Mouse (Mus musculus) neural tube, embryonic 11.5 days (tissue): ENCODE data around the gene Rimbp2. TPM values are rescaled to one million over a fixed set of nuclear protein-coding genes. Genes with fewer than 3 reads are reported as not detected.
A peak's percentile ranks its signal among the peaks of the same experiment; 100 is the strongest.
"Not testable (repeated sequence)": the region's sequence is repeated elsewhere in the genome, so short reads cannot be mapped to it uniquely, and the experiment has no call there.

Experiments
- ATAC-seq: fragments of 200-750 bp; cut with Nextera tagmentation; 2 replicates; pipeline ENCODE4 v1.8.0; 2017; ENCODE audit warnings: moderate number of reproducible peaks, mild to moderate bottlenecking, moderate TSS enrichment, moderate library complexity; ENCODE audit not compliant: insufficient read depth, low FRiP score, low TSS enrichment
- DNase-seq: peaks from one replicate; pipeline ENCODE4 v3.0.0-alpha.2; 2015; ENCODE audit warnings: low spot score
- H3K27ac ChIP-seq: fragments of 300-500 bp; sonication (generic); 2 replicates; pipeline ENCODE4 v1.5.1; 2014; ENCODE audit warnings: low read depth, mild to moderate bottlenecking, low read length
- H3K27me3 ChIP-seq: fragments of 300-500 bp; sonication (generic); 2 replicates; pipeline ENCODE4 v1.6.1; 2014; ENCODE audit warnings: mild to moderate bottlenecking, low read length, mixed read lengths; ENCODE audit not compliant: control insufficient read depth, insufficient read depth
- H3K36me3 ChIP-seq: fragments of 300-500 bp; sonication (generic); 2 replicates; pipeline ENCODE4 v1.6.1; 2014; ENCODE audit warnings: mild to moderate bottlenecking, low read length, moderate library complexity, mixed read lengths; ENCODE audit not compliant: control insufficient read depth, insufficient read depth
- H3K4me1 ChIP-seq: fragments of 300-500 bp; sonication (generic); 2 replicates; pipeline ENCODE4 v1.6.1; 2014; ENCODE audit warnings: low read length, mixed read lengths; ENCODE audit not compliant: control insufficient read depth, insufficient read depth
- H3K4me2 ChIP-seq: fragments of 300-500 bp; sonication (generic); 2 replicates; pipeline ENCODE4 v1.6.1; 2014; ENCODE audit warnings: low read depth, mild to moderate bottlenecking, moderate library complexity
- H3K4me3 ChIP-seq: fragments of 300-500 bp; sonication (generic); 2 replicates; pipeline ENCODE4 v1.5.1; 2014; ENCODE audit warnings: low read depth, low read length
- H3K9ac ChIP-seq: fragments of 300-500 bp; sonication (generic); 2 replicates; pipeline ENCODE4 v1.6.1; 2014; ENCODE audit warnings: mild to moderate bottlenecking, low read length
- H3K9me3 ChIP-seq: fragments of 300-500 bp; sonication (generic); 2 replicates; pipeline ENCODE4 v1.6.1; 2016; ENCODE audit warnings: low read length; ENCODE audit not compliant: control insufficient read depth
- WGBS: fragments of 180-500 bp; shearing (Covaris S2); extraction: QIAGEN DNeasy Blood & Tissue Kit; methylation state at CpG from one replicate; pipeline ENCODE4 v1.1.7; 2014; 5-methylcytosine and 5-hydroxymethylcytosine counted together
- polyA plus RNA-seq: library from polyadenylated mRNA; unstranded; fragments of >200 nt; fragmentation: Nextera tagmentation; extraction: Ambion mirVana; gene quantifications from 2 replicates; pipeline ENCODE4 v1.2.1, GENCODE M21; 2014

Gene Rimbp2
- polyA plus RNA-seq, 1 experiment from 2014 or later, result 2.9 TPM

GRCm38 (mm10) chr5:128978957-128979356 is 25.7 kb upstream of the Rimbp2 start:
- Histone ChIP-seq H3K4me3 (no peak overlapping the region), H3K4me2 (no peak overlapping the region), H3K9me3 (no peaks in the 10 kb centered on the region), H3K27me3 (no peaks in the 10 kb centered on the region), H3K4me1 (no peaks in the 10 kb centered on the region; the same call in 1 of the 2 replicates), H3K36me3 (no peaks in the 10 kb centered on the region), H3K27ac (no peak overlapping the region), H3K9ac (no peak overlapping the region)
- DNase-seq (no peak), ATAC-seq (no peak)
- WGBS, result 96% methylated on average over 7 of the region's 7 CpGs

- H3K4me2 ChIP-seq, H3K27me3 ChIP-seq, H3K9me3 ChIP-seq, DNase-seq, H3K27ac ChIP-seq, ATAC-seq, H3K9ac ChIP-seq, H3K36me3 ChIP-seq, H3K4me1 ChIP-seq, H3K4me3 ChIP-seq: not testable (repeated sequence)
- WGBS, result 95% methylated on average over 1 of the region's 1 CpGs
Observed at GRCm38 (mm10) chr5:128977466-128977865, 24.2 kb upstream of the Rimbp2 start.

- ATAC-seq (no peak), DNase-seq (peak; percentile 59)
- Histone ChIP-seq H3K27ac (no peak overlapping the region), H3K9ac (no peak overlapping the region), H3K36me3 (no peaks in the 10 kb centered on the region), H3K4me3 (no peak overlapping the region), H3K27me3 (no peaks in the 10 kb centered on the region), H3K4me2 (no peak overlapping the region), H3K4me1 (no peaks in the 10 kb centered on the region; the same call in 1 of the 2 replicates), H3K9me3 (no peaks in the 10 kb centered on the region)
- whole genome bisulfite sequencing, result 16% methylated on average over 4 of the region's 4 CpGs
Observed at GRCm38 (mm10) chr5:128976266-128976665, 23.0 kb upstream of the Rimbp2 start.

GRCm38 (mm10) chr5:128971298-128971697 is 18.0 kb upstream of the Rimbp2 start:
- Histone ChIP-seq H3K4me2 (no peak overlapping the region), H3K27me3 (no peaks in the 10 kb centered on the region), H3K4me1 (no peaks in the 10 kb centered on the region), H3K9ac (no peak overlapping the region), H3K27ac (no peak overlapping the region), H3K36me3 (no peaks in the 10 kb centered on the region), H3K4me3 (no peak overlapping the region), H3K9me3 (no peaks in the 10 kb centered on the region)
- DNase-seq (peak; percentile 77), ATAC-seq (no peak)
- whole genome bisulfite sequencing, result 23% methylated on average over 14 of the region's 14 CpGs

- H3K27ac ChIP-seq, result no peak overlapping the region
- WGBS, result 75% methylated on average over 10 of the region's 10 CpGs
- DNase-seq, result no peak
- no peaks in the 10 kb centered on the region for H3K9me3 ChIP-seq
- no peaks in the 10 kb centered on the region for H3K4me1 ChIP-seq
- no peak overlapping the region for H3K4me2 ChIP-seq
- ATAC-seq, result no peak
- H3K27me3 ChIP-seq, result no peaks in the 10 kb centered on the region
- H3K9ac ChIP-seq, result no peak overlapping the region
- no peak overlapping the region for H3K4me3 ChIP-seq
- H3K36me3 ChIP-seq, result no peaks in the 10 kb centered on the region
Observed at GRCm38 (mm10) chr5:128970878-128971277, 17.6 kb upstream of the Rimbp2 start.

GRCm38 (mm10) chr5:128964353-128964752 is 11.1 kb upstream of the Rimbp2 start:
- Histone ChIP-seq H3K4me2 (no peak overlapping the region), H3K9ac (no peak overlapping the region), H3K9me3 (no peaks in the 10 kb centered on the region), H3K36me3 (no peaks in the 10 kb centered on the region), H3K4me3 (no peak overlapping the region), H3K4me1 (no peaks in the 10 kb centered on the region), H3K27ac (no peak overlapping the region), H3K27me3 (no peaks in the 10 kb centered on the region)
- ATAC-seq, result no peak
- DNase-seq, result no peak
- WGBS, result 55% methylated on average over 4 of the region's 4 CpGs

- H3K36me3 ChIP-seq, result no peaks in the 10 kb centered on the region
- H3K4me3 ChIP-seq, result no peak overlapping the region
- DNase-seq (no peak), ATAC-seq (no peak)
- H3K4me1 ChIP-seq, result no peaks in the 10 kb centered on the region
- no peak overlapping the region for H3K27ac ChIP-seq
- 87% methylated on average over 3 of the region's 3 CpGs for WGBS
- H3K27me3 ChIP-seq, result no peaks in the 10 kb centered on the region
- no peaks in the 10 kb centered on the region for H3K9me3 ChIP-seq
- no peak overlapping the region for H3K4me2 ChIP-seq
- no peak overlapping the region for H3K9ac ChIP-seq
Observed at GRCm38 (mm10) chr5:128958916-128959315, 5.6 kb upstream of the Rimbp2 start.

- H3K36me3 ChIP-seq, H3K4me1 ChIP-seq, DNase-seq, H3K27ac ChIP-seq, H3K9me3 ChIP-seq, H3K9ac ChIP-seq, H3K4me2 ChIP-seq, ATAC-seq, H3K27me3 ChIP-seq, H3K4me3 ChIP-seq: not testable (repeated sequence)
- 88% methylated on average over 5 of the region's 5 CpGs for WGBS
Observed at GRCm38 (mm10) chr5:128954371-128954770, 1.1 kb upstream of the Rimbp2 start.

GRCm38 (mm10) chr5:128952291-128953195 is 743 bp downstream of the Rimbp2 start:
- peak overlapping the region; percentile 49 for H3K4me3 ChIP-seq
- H3K4me1 ChIP-seq, result 0 out of 2 replicates have a peak, but pooled peaks cover 8% of the 10 kb centered on the region
- no peaks in the 10 kb centered on the region for H3K36me3 ChIP-seq
- 0 out of 2 replicates have a peak overlapping the region, but pooled peaks have one; percentile 39 for H3K27ac ChIP-seq
- H3K4me2 ChIP-seq, result peak overlapping the region; percentile 85
- H3K27me3 ChIP-seq, result no peaks in the 10 kb centered on the region
- no peaks in the 10 kb centered on the region for H3K9me3 ChIP-seq
- under 1% methylated on average over 35 of the region's 35 CpGs for WGBS
- H3K9ac ChIP-seq, result peak overlapping the region; percentile 69
- peak; percentile 53 for DNase-seq
- 0 out of 2 replicates have a peak, but pooled peaks have one; percentile 32 for ATAC-seq
